Comparison of ENCODE assay signal across 25 mouse cellular contexts in genomic region chr13:38650292-38650691, GRCm38 (mm10). TPM values are rescaled to one million over a fixed set of nuclear protein-coding genes. Genes with fewer than 3 reads are reported as not detected.
DNase-seq lines count a peak whose midpoint lies in the region; ATAC-seq and TF ChIP-seq lines count a peak whose summit lies in the region.
"Had no signal": no experiment of that assay in that cellular context is flagged by ENCODE, and none has a peak within 500 bp of the region (broad histone marks: within the 10 kb centered on the region; RNA-seq: fewer than 3 reads in every experiment).

No protein-coding gene starts in this region.

- 82% methylated on average over 4 of the region's 4 CpGs for WGBS in lung, postnatal 0 days

- H3K36me3 ChIP-seq in lung, postnatal 0 days (ENCODE audit: insufficient read depth, low read length) = peaks cover 2% of the 10 kb centered on the region; the same call in 1 of the 2 replicates
- peaks cover 99% of the 10 kb centered on the region for H3K36me3 ChIP-seq in C2C12 (ENCODE audit: control insufficient read depth, insufficient read depth)

- TF ChIP-seq EP300 in lung, postnatal 0 days (IDR thresholded peaks at IDR 0.05) = no peak

- no peak overlapping the region for H3K27ac ChIP-seq in lung, postnatal 0 days (ENCODE audit: low read length)
- H3K27ac ChIP-seq: embryonic facial prominence, embryonic 13.5 days; embryonic facial prominence, embryonic 15.5 days; forebrain, embryonic 13.5 days; forebrain, embryonic 15.5 days had no signal

- no peak overlapping the region for H3K9ac ChIP-seq in lung, postnatal 0 days (replicated peaks; ENCODE audit: low read depth)
- H3K9ac ChIP-seq: embryonic facial prominence, embryonic 13.5 days; embryonic facial prominence, embryonic 15.5 days; forebrain, embryonic 13.5 days; forebrain, embryonic 15.5 days; forebrain, postnatal 0 days had no signal

- no peak overlapping the region for H3ac ChIP-seq in C2C12 (ENCODE audit: control insufficient read depth, insufficient read length, low read depth)

- no peak for ATAC-seq in lung, postnatal 0 days
- ATAC-seq: activated CD4-positive, CD25-positive, alpha-beta regulatory T cell, adult 4 months; forebrain, embryonic 13.5 days; forebrain, embryonic 15.5 days; forebrain, postnatal 0 days; Patski had no signal

- peaks cover 24% of the 10 kb centered on the region for H3K79me3 ChIP-seq in C2C12 (ENCODE audit: low read depth)

- no peaks in the 10 kb centered on the region for H3K27me3 ChIP-seq in lung, postnatal 0 days (replicated peaks; ENCODE audit: insufficient read depth, low read length)
- no peaks in the 10 kb centered on the region for H3K27me3 ChIP-seq in C2C12 (ENCODE audit: control insufficient read depth, insufficient read depth, insufficient read length)
- H3K27me3 ChIP-seq: embryonic facial prominence, embryonic 13.5 days; embryonic facial prominence, embryonic 15.5 days; forebrain, embryonic 13.5 days; forebrain, embryonic 15.5 days; Patski had no signal

- no peak overlapping the region for H3K4me3 ChIP-seq in lung, postnatal 0 days (ENCODE audit: low read depth, low read length)
- H3K4me3 ChIP-seq in C2C12 (ENCODE audit: insufficient read depth, poor library complexity, severe bottlenecking) = no peak overlapping the region
- H3K4me3 ChIP-seq: embryonic facial prominence, embryonic 13.5 days; embryonic facial prominence, embryonic 15.5 days; forebrain, embryonic 13.5 days; forebrain, embryonic 15.5 days had no signal

- no peak overlapping the region for H3K4me2 ChIP-seq in lung, postnatal 0 days (replicated peaks; ENCODE audit: low read depth, low read length)
- H3K4me2 ChIP-seq: embryonic facial prominence, embryonic 13.5 days; embryonic facial prominence, embryonic 15.5 days; forebrain, embryonic 13.5 days; forebrain, embryonic 15.5 days had no signal

- peaks cover 55% of the 10 kb centered on the region for H3K79me2 ChIP-seq in C2C12 (ENCODE audit: control insufficient read depth, insufficient read depth)

- TF ChIP-seq CTCF in lung, postnatal 0 days (IDR thresholded peaks at IDR 0.05) = no peak
- no peak for TF ChIP-seq CTCF in C2C12 (IDR thresholded peaks at IDR 0.05; ENCODE audit: control insufficient read depth, insufficient read depth, insufficient read length)

- no peaks in the 10 kb centered on the region for H3K9me3 ChIP-seq in lung, postnatal 0 days (ENCODE audit: low read length)
- H3K9me3 ChIP-seq: embryonic facial prominence, embryonic 13.5 days; embryonic facial prominence, embryonic 15.5 days; forebrain, embryonic 13.5 days; forebrain, embryonic 15.5 days had no signal

- peak; percentile 59 for DNase-seq in lung, postnatal 0 days (ENCODE audit: low spot score)
- DNase-seq in lung, postnatal 4 days = no peak
- DNase-seq in brain, adult 2 months (ENCODE audit: low read depth, low spot score) = peak; percentile 34
- DNase-seq in layer of hippocampus, adult 18-20 months (ENCODE audit: low spot score in 2 of 2) = no peak
- DNase-seq in spleen, postnatal 36 days (ENCODE audit: low spot score in 2 of 2) = no peak
- no peak for DNase-seq in thymus, postnatal 4 days
- DNase-seq: adrenal gland, adult 8-10 months; adrenal gland, postnatal 14 days; adrenal gland, postnatal 36 days; B cell, adult 2 months; cerebellum, adult 11 months; cerebellum, adult 18-20 months; cerebellum, adult 8-10 months; cerebellum, adult 9-11 months; cerebellum, postnatal 14 days; cerebellum, postnatal 36 days; embryo, embryonic 11 days; forebrain, postnatal 0 days had no signal

- no peaks in the 10 kb centered on the region for H3K4me1 ChIP-seq in lung, postnatal 0 days (ENCODE audit: insufficient read depth, low read depth, low read length)
- H3K4me1 ChIP-seq: embryonic facial prominence, embryonic 13.5 days; embryonic facial prominence, embryonic 15.5 days; forebrain, embryonic 13.5 days; forebrain, embryonic 15.5 days had no signal

TF ChIP-seq in C2C12, 6 proteins besides CTCF, POLR2A, EP300 and RAD21:
- TF ChIP-seq MYOG (IDR thresholded peaks at IDR 0.05; ENCODE audit: control insufficient read depth, extremely low read depth, insufficient read length) (no peak), USF1 (IDR thresholded peaks at IDR 0.05; ENCODE audit: low read depth) (no peak), FOSL1 (IDR thresholded peaks at IDR 0.05; ENCODE audit: insufficient read depth, low read length, poor library complexity, severe bottlenecking) (no peak), MYOD1 (IDR thresholded peaks at IDR 0.05; ENCODE audit: control insufficient read depth, insufficient read length, low read depth) (no peak), MAX (IDR thresholded peaks at IDR 0.05) (no peak), CEBPB (IDR thresholded peaks at IDR 0.05; ENCODE audit: low read depth) (peak; percentile 19)
TF ChIP-seq in C2C12: peak in this region for 1.

RNA-seq across cellular contexts. Expression of gene Eef1e1, which starts 8.6 kb away (rescaled TPM):
- polyA plus RNA-seq in lung, postnatal 0 days (2015; fragmentation: Nextera tagmentation; extraction: Ambion mirVana) = 14.0 and 16.1 TPM in 2 replicates
- polyA plus RNA-seq in C2C12 (2012; fragmentation: generic; extraction: Trizol) = 64.0 TPM
- total RNA-seq in layer of hippocampus, adult 18-20 months (2021) = 10 to 100 TPM; 27.9 to 28.9 TPM

RNA-seq across cellular contexts. Expression of gene Bloc1s5, which starts 15.4 kb away (rescaled TPM):
- 13.6 and 15.8 TPM in 2 replicates for polyA plus RNA-seq in lung, postnatal 0 days (2015; fragmentation: Nextera tagmentation; extraction: Ambion mirVana)
- polyA plus RNA-seq in C2C12 (2012; fragmentation: generic; extraction: Trizol) = 7.1 TPM
- 1 to 10 TPM; 8.5 to 9.7 TPM for total RNA-seq in layer of hippocampus, adult 18-20 months (2021)

Comparison
In these comparisons a context has a peak if more than half of its experiments do, and no peak if none do; other contexts are left out.
1. DNase-seq: peak in lung, postnatal 0 days (single experiment) and brain, adult 2 months (single experiment); none in lung, postnatal 4 days (0 of 2), layer of hippocampus, adult 18-20 months (0 of 2), spleen, postnatal 36 days (0 of 2) and thymus, postnatal 4 days (single experiment).